7 mouse cellular contexts compared by ENCODE assay signal in genomic region chr1:42697756-42698583, GRCm38 (mm10). TPM values are rescaled to one million over a fixed set of nuclear protein-coding genes. Genes with fewer than 3 reads are reported as not detected.
DNase-seq lines count a peak whose midpoint lies in the region; ATAC-seq and TF ChIP-seq lines count a peak whose summit lies in the region.

No protein-coding gene starts in this region.

- TF ChIP-seq CTCF in hindbrain, postnatal 0 days (IDR thresholded peaks at IDR 0.05; ENCODE audit: low read depth): no peak

- DNase-seq in right cerebral cortex, postnatal 10 days (ENCODE audit: low spot score in 2 of 2): peak; percentile 64 to 69
- no peak for DNase-seq in right cerebral cortex, adult 2 months (ENCODE audit: low spot score in 2 of 2)
- peak; percentile 44 for DNase-seq in embryonic facial prominence, embryonic 14.5 days (ENCODE audit: low spot score)
- DNase-seq in hindbrain, postnatal 0 days (ENCODE audit: low spot score): peak; percentile 67
- peak; percentile 21 for DNase-seq in testis, postnatal 14 days (ENCODE audit: low spot score)
- DNase-seq in urinary bladder, postnatal 36 days (ENCODE audit: low spot score in 2 of 2): no peak

- 0 out of 2 replicates have a peak, but pooled peaks cover 3% of the 10 kb centered on the region for H3K4me1 ChIP-seq in embryonic facial prominence, embryonic 14.5 days (ENCODE audit: control insufficient read depth, insufficient read depth, low read length)
- no peaks in the 10 kb centered on the region for H3K4me1 ChIP-seq in hindbrain, postnatal 0 days (ENCODE audit: insufficient read depth, low read length)
- H3K4me1 ChIP-seq in liver, embryonic 15.5 days (replicated peaks): peaks cover 14% of the 10 kb centered on the region

- H3K27ac ChIP-seq in embryonic facial prominence, embryonic 14.5 days (replicated peaks; ENCODE audit: low read depth, low read length): peak overlapping the region; percentile 87
- H3K27ac ChIP-seq in hindbrain, postnatal 0 days: peak overlapping the region; percentile 91
- H3K27ac ChIP-seq in liver, embryonic 15.5 days (replicated peaks): no peak overlapping the region

- peak overlapping the region; percentile 76 for H3K9ac ChIP-seq in embryonic facial prominence, embryonic 14.5 days (ENCODE audit: low read depth, low read length)
- peak overlapping the region; percentile 86 for H3K9ac ChIP-seq in hindbrain, postnatal 0 days (replicated peaks; ENCODE audit: low read length)
- H3K9ac ChIP-seq in liver, embryonic 15.5 days: no peak overlapping the region

- 1% methylated on average over 37 of the region's 80 CpGs for WGBS in embryonic facial prominence, embryonic 14.5 days
- under 1% methylated on average over 79 of the region's 80 CpGs for WGBS in hindbrain, postnatal 0 days
- 1% methylated on average over 70 of the region's 80 CpGs for WGBS in liver, embryonic 15.5 days (ENCODE audit: insufficient replicate concordance)

- peaks cover 78% of the 10 kb centered on the region for H3K27me3 ChIP-seq in embryonic facial prominence, embryonic 14.5 days (replicated peaks; ENCODE audit: control insufficient read depth, insufficient read depth, low read length)
- no peaks in the 10 kb centered on the region for H3K27me3 ChIP-seq in hindbrain, postnatal 0 days (ENCODE audit: insufficient read depth, low read length)
- peaks cover 94% of the 10 kb centered on the region for H3K27me3 ChIP-seq in liver, embryonic 15.5 days

- H3K4me2 ChIP-seq in embryonic facial prominence, embryonic 14.5 days (ENCODE audit: low read depth, low read length): peak overlapping the region; percentile 68
- peak overlapping the region; percentile 94 for H3K4me2 ChIP-seq in hindbrain, postnatal 0 days (ENCODE audit: low read depth, low read length)
- H3K4me2 ChIP-seq in liver, embryonic 15.5 days: peak overlapping the region; percentile 56

- no peak for ATAC-seq in embryonic facial prominence, embryonic 14.5 days (ENCODE audit: low read depth)
- no peak for ATAC-seq in hindbrain, postnatal 0 days
- ATAC-seq in liver, embryonic 15.5 days (ENCODE audit: insufficient read depth): no peak

- no peaks in the 10 kb centered on the region for H3K9me3 ChIP-seq in embryonic facial prominence, embryonic 14.5 days (ENCODE audit: control insufficient read depth, low read length)
- no peaks in the 10 kb centered on the region for H3K9me3 ChIP-seq in hindbrain, postnatal 0 days (ENCODE audit: low read length)
- no peaks in the 10 kb centered on the region for H3K9me3 ChIP-seq in liver, embryonic 15.5 days (replicated peaks)

- peak overlapping the region; percentile 63 for H3K4me3 ChIP-seq in embryonic facial prominence, embryonic 14.5 days (ENCODE audit: low read depth, low read length)
- peak overlapping the region; percentile 76 for H3K4me3 ChIP-seq in hindbrain, postnatal 0 days (ENCODE audit: low read length)
- peak overlapping the region; percentile 33 for H3K4me3 ChIP-seq in liver, embryonic 15.5 days (replicated peaks)

- no peaks in the 10 kb centered on the region for H3K36me3 ChIP-seq in embryonic facial prominence, embryonic 14.5 days (ENCODE audit: control insufficient read depth, insufficient read depth, low read length)
- no peaks in the 10 kb centered on the region for H3K36me3 ChIP-seq in hindbrain, postnatal 0 days (ENCODE audit: insufficient read depth, low read length)
- H3K36me3 ChIP-seq in liver, embryonic 15.5 days (replicated peaks): no peaks in the 10 kb centered on the region

RNA-seq across cellular contexts. Expression of gene Pou3f3, which starts 2.4 kb away (rescaled TPM):
- polyA plus RNA-seq in embryonic facial prominence, embryonic 14.5 days (2014; fragmentation: Nextera tagmentation; extraction: Ambion mirVana): 2.9 and 3.4 TPM in 2 replicates
- total RNA-seq in hindbrain, postnatal 0 days (2014; rRNA removed): 30.7 and 37.3 TPM in 2 replicates
- 10.3 and 10.6 TPM in 2 replicates for polyA plus RNA-seq in hindbrain, postnatal 0 days (2015; fragmentation: Nextera tagmentation; extraction: Ambion mirVana)
- polyA plus RNA-seq in liver, embryonic 15.5 days (2015; fragmentation: Nextera tagmentation; extraction: Ambion mirVana): 0.02 and 0.03 TPM in 2 replicates

Comparison
In these comparisons a context has a peak if more than half of its experiments do, and no peak if none do; other contexts are left out.
1. DNase-seq: peak in right cerebral cortex, postnatal 10 days (2 of 2), embryonic facial prominence, embryonic 14.5 days (single experiment), hindbrain, postnatal 0 days (single experiment) and testis, postnatal 14 days (single experiment); none in right cerebral cortex, adult 2 months (0 of 2) and urinary bladder, postnatal 36 days (0 of 2).
2. Peak in every context shown above with its lines, with median percentiles within 50 percentile points of each other: H3K4me2 ChIP-seq and H3K4me3 ChIP-seq.